Mouse (Mus musculus) small intestine, adult 2 months (tissue): ENCODE results near the gene Uba5. TPM values are rescaled to one million over a fixed set of nuclear protein-coding genes. Genes with fewer than 3 reads are reported as not detected.

Experiments
- H3K27ac ChIP-seq: fragments of 200-500 bp; 2 replicates; pipeline ENCODE4 v1.5.1; 2012; ENCODE audit warnings: low read depth, low read length, control low read depth, inconsistent platforms; ENCODE audit not compliant: insufficient read depth
- H3K27me3 ChIP-seq: fragments of 200-500 bp; 2 replicates; pipeline ENCODE4 v1.6.1; 2012; ENCODE audit warnings: mild to moderate bottlenecking, moderate library complexity, low read length, inconsistent platforms; ENCODE audit not compliant: control insufficient read depth, insufficient read depth
- H3K36me3 ChIP-seq: fragments of 200-500 bp; 2 replicates; pipeline ENCODE4 v1.6.1; 2012; ENCODE audit warnings: mild to moderate bottlenecking, low read length, control low read depth, inconsistent platforms; ENCODE audit not compliant: control insufficient read depth, insufficient read depth
- H3K4me1 ChIP-seq: fragments of 200-500 bp; 2 replicates; pipeline ENCODE4 v1.6.1; 2012; ENCODE audit warnings: low read length, inconsistent platforms, mixed read lengths; ENCODE audit not compliant: control insufficient read depth, insufficient read depth, insufficient read length
- H3K4me3 ChIP-seq: fragments of 200-500 bp; 2 replicates; pipeline ENCODE4 v1.5.1; 2012; ENCODE audit warnings: low read depth, mild to moderate bottlenecking, control low read depth, inconsistent platforms, low read length, moderate library complexity
- CTCF ChIP-seq: fragments of 200-500 bp; IDR thresholded peaks from 2 replicates; pipeline ENCODE4 v1.5.1; 2012; ENCODE audit warnings: low read depth, mild to moderate bottlenecking, control low read depth, inconsistent platforms, low read length, moderate library complexity, mixed read lengths; ENCODE audit not compliant: insufficient replicate concordance, insufficient read length; ENCODE audit errors: extremely low read depth
- POLR2A ChIP-seq: fragments of 200-500 bp; IDR thresholded peaks from 2 replicates; pipeline ENCODE4 v1.6.1; 2012; ENCODE audit warnings: low read depth, mild to moderate bottlenecking, control low read depth, inconsistent platforms, low read length, moderate library complexity
- WGBS: fragments of 180-500 bp; shearing (Covaris S2); methylation state at CpG from one replicate; pipeline ENCODE4 v1.1.7; 2018; 5-methylcytosine and 5-hydroxymethylcytosine counted together
- polyA plus RNA-seq: library from polyadenylated mRNA; depleted of rRNA; stranded (reverse); fragments of >200 nt; gene quantifications from 2 replicates; pipeline ENCODE4 v1.2.3, GENCODE M21; 2012

The Uba5 gene
- polyA plus RNA-seq, 1 experiment, result 10.6 TPM

DNA sequence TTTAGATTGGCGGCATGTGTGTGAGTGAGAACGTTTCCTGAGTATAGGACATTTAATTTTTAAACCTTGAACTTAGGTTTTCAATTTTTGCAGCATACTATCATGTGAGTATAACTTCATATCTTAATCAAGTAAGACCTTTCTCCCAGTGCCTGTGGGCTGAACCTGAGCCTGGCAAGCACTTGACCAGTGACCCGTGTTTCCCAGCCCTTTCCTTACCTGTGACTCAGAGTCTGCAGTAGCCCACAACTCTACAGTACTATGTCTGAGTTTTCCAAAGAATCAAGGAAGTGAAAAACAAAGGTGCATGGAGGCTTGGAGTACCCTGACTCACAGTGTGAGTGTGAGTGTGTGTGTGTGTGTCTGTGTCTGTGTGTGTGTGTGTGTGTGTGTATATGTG, 17.1 kb upstream of the Uba5 start:
- Histone ChIP-seq H3K4me3 (no peak overlapping the region), H3K4me1 (no peaks in the 10 kb centered on the region)
- TF ChIP-seq POLR2A (no peak), CTCF (no peak)

DNA sequence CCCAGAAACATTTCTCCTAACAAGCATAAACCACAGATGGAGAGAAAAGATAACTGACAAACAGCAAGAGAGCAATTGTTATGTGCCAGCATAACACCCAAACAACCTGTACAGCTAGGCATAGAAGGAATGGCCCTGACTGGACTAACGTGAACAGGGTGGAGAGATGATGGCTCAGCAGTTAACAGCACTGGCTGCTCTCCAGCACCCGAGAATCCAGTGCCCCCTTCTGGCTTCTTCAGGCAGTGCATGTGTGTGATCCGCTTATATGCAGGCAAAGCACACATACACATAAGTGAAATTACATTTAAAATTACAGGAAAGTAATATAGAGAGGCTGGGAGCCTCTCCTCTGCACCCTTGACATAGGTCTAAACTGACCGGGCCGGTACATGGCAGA, 16.4 kb upstream of the Uba5 start:
- no peak overlapping the region for H3K4me3 ChIP-seq
- H3K27me3 ChIP-seq, result no peaks in the 10 kb centered on the region
- no peak overlapping the region for H3K27ac ChIP-seq
- WGBS, result 43% methylated on average over 5 of the region's 5 CpGs
- H3K36me3 ChIP-seq, result peaks cover 32% of the 10 kb centered on the region
- no peaks in the 10 kb centered on the region for H3K4me1 ChIP-seq
- TF ChIP-seq POLR2A (no peak), CTCF (peak; percentile 67; the same call in 1 of the 2 replicates)

More for the DNA sequence above, 17.1 kb upstream of the Uba5 start:
- Histone ChIP-seq H3K27me3 (no peaks in the 10 kb centered on the region), H3K27ac (no peak overlapping the region), H3K36me3 (peaks cover 34% of the 10 kb centered on the region)
- WGBS, result 74% methylated on average over 3 of the region's 3 CpGs

DNA sequence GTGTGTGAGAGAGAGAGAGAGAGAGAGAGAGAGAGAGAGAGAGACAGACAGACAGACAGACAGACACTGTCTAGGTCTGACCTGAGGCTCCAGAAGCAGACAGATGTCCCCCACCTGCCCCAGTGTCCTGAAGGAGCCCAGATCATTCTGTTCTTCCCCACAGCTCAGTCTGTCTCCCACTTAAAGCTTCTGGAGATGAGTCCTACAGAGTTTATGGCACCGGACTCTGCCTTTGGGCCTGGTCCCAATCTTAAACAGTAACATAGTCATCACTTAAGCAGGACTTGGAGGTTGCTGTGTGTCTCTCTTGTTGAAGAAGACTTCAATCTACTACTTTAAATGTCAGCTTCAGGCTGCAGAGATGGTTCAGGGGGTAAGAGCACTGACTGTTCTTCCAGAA, 15.8 kb upstream of the Uba5 start:
- H3K4me1 ChIP-seq, result no peaks in the 10 kb centered on the region
- TF ChIP-seq CTCF (no peak), POLR2A (no peak)
- WGBS, result 100% methylated on average over 1 of the region's 1 CpGs
- no peak overlapping the region for H3K4me3 ChIP-seq
- no peaks in the 10 kb centered on the region for H3K27me3 ChIP-seq
- H3K36me3 ChIP-seq, result peaks cover 29% of the 10 kb centered on the region
- no peak overlapping the region for H3K27ac ChIP-seq

DNA sequence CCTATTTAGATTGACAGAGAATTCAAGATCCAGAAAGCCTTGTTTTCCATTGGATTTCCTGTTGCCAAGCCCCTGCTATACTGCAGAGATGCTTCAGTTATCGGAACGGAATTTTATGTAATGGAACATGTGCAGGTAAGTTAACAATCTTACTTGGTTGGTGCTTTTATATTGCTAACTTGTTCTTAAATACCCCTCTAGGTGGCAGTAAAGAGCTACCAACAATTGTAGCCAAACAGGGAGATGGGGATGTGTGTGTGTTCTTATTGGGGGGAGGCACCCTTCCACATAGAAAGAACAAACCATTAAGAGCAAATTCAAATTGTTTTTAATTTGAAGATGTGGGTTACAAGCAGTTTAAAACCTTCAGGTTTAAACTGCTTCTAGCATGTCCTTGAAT, 12.9 kb upstream of the Uba5 start:
- Histone ChIP-seq H3K27ac (no peak overlapping the region), H3K27me3 (no peaks in the 10 kb centered on the region), H3K4me1 (peaks cover under 1% of the 10 kb centered on the region; the same call in 1 of the 2 replicates), H3K4me3 (no peak overlapping the region), H3K36me3 (peaks cover 13% of the 10 kb centered on the region)
- whole genome bisulfite sequencing, result 86% methylated on average over 2 of the region's 2 CpGs
- TF ChIP-seq CTCF (no peak), POLR2A (no peak)

DNA sequence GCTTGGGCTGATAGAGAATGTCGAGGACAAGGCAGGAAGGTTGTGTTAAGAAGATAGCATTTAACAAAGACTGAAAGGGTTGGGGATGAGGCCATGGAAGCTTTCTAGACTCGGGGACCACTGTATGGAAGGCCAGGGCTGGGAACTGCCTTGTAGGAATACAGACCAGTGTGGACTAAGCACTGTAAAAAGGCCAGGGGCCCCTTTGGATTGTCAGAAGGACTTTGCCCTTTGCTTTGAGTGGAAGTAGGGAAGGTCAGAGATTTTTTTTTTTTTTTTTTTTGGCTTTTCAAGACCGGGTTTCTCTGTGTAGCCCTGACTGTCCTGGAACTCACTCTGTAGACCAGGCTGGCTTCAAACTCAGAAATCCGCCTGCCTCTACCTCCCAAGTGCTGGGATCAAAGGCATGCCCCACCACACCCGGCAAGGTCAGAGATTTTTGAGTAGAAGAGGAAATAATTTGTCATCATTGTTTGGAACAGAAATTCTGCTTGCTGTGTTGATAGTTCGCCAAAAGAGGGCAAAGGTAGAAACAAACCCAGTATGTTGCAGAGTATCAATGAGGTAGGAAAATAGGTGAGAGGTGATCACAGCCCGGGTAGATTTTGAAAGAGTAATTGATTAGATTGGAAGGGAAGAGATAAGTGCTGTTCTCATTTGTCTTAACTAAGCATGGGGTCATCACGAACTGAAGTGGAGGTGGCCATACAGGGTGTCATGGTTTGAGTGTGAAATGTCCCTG, 8.1 kb upstream of the Uba5 start:
- H3K27ac ChIP-seq, result no peak overlapping the region
- no peaks in the 10 kb centered on the region for H3K27me3 ChIP-seq
- peaks cover 8% of the 10 kb centered on the region for H3K36me3 ChIP-seq
- TF ChIP-seq POLR2A (no peak), CTCF (no peak)
- H3K4me3 ChIP-seq, result no peak overlapping the region
- H3K4me1 ChIP-seq, result peaks cover 2% of the 10 kb centered on the region; the same call in 1 of the 2 replicates
- 35% methylated on average over 8 of the region's 8 CpGs for WGBS

DNA sequence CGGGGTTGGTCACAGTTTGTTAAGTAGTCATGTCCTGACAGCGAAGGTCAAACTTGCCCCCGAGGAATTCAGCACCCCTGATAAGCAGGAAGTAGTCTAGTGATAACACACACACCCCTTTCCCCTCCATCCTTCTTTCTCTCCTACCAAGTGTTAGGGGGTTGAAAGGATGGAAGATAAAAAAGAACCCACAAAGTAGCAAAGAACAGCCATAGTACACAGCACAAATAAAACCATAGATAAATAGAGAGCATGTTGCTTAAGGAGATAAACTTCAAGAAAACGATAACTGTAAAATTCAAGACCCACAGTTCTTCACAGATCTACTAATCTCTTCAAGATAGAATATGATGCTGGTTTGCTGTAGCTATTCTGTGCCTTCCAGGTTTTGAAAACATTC, 7.3 kb upstream of the Uba5 start:
- H3K4me3 ChIP-seq, result no peak overlapping the region
- H3K36me3 ChIP-seq, result peaks cover 8% of the 10 kb centered on the region
- 61% methylated on average over 4 of the region's 4 CpGs for WGBS
- peaks cover 2% of the 10 kb centered on the region; the same call in 1 of the 2 replicates for H3K4me1 ChIP-seq
- H3K27me3 ChIP-seq, result no peaks in the 10 kb centered on the region
- no peak overlapping the region for H3K27ac ChIP-seq
- TF ChIP-seq CTCF, result no peak
- no peak for TF ChIP-seq POLR2A

DNA sequence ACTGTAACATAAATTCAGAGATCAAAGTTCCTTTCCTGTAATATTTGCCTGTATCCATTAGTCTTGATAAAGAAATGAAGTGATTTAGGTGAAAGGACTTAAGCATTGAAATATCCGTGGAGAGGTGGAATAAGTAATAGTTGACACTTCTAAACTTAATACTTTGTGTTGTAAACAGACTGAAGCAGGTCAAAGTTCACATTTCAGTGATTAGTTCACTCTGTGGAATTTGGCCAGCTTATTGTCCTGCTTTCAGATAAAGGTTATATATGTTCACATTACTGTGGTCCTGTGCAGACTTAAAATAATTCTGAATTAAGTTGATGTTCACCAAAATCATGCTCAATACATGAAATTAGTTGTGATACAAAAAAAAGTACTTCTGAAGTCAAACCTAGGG, 1.6 kb upstream of the Uba5 start:
- no peaks in the 10 kb centered on the region for H3K4me1 ChIP-seq
- H3K27me3 ChIP-seq, result no peaks in the 10 kb centered on the region
- WGBS, result 4% methylated on average over 1 of the region's 1 CpGs
- no peak overlapping the region for H3K27ac ChIP-seq
- peaks cover 6% of the 10 kb centered on the region; the same call in 1 of the 2 replicates for H3K36me3 ChIP-seq
- H3K4me3 ChIP-seq, result no peak overlapping the region
- TF ChIP-seq POLR2A (no peak), CTCF (no peak)
